Mouse (Mus musculus) olfactory bulb, adult 2 months (tissue): ENCODE data around the gene Acat1.

Experiments
- CTCF ChIP-seq: fragments of 200-500 bp; IDR thresholded peaks from 2 replicates; pipeline ENCODE4 v1.5.1; 2012; ENCODE audit warnings: low read depth, mild to moderate bottlenecking, low read length, moderate library complexity; ENCODE audit not compliant: insufficient read depth
- POLR2A ChIP-seq: fragments of 200-500 bp; IDR thresholded peaks from 2 replicates; pipeline ENCODE4 v1.6.1; 2012; ENCODE audit warnings: mild to moderate bottlenecking, low read depth, low read length, moderate library complexity; ENCODE audit not compliant: insufficient read depth

GRCm38 (mm10) chr9:53609306-53609967 lies 745 bp downstream of the Acat1 start:
- TF ChIP-seq CTCF: no peak
- no peak for TF ChIP-seq POLR2A
